Mouse (Mus musculus): ENCODE results near the gene Iqcn. TPM values are rescaled to one million over a fixed set of nuclear protein-coding genes. Genes with fewer than 3 reads are reported as not detected.

The Iqcn gene
- polyA plus RNA-seq, 1 experiment: 0.08 TPM

DNA sequence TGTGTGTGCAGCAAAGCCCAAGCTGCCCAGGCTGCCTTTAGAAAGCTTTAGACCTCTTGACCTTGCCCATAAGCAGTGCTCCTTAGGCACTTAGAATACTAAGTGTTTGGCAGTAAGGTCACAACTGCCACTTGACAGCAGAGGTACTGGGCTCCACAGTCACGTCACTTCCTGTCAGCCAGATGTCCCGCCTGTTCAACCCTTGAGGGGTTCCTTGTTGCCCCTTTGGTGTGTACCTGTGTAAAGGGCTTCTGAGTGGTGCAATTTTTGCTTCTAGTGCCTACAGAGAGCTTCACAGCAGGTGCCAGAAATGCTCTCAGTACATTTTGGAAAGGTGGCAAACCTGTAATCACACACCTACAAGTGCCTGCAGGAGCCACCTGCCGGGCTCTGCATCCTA, 35.0 kb downstream of the Iqcn start:
- TF ChIP-seq POLR2A (IDR thresholded peaks at IDR 0.05; ENCODE audit: extremely low read depth, insufficient read depth, low read length): no peak
- TF ChIP-seq CTCF (IDR thresholded peaks at IDR 0.05; ENCODE audit: extremely low read depth, insufficient read depth, low read length): no peak
- no peak overlapping the region for H3K4me3 ChIP-seq (ENCODE audit: insufficient read depth, low read length)
- H3K27ac ChIP-seq (ENCODE audit: insufficient read depth, low read length): no peak overlapping the region
- H3K4me1 ChIP-seq (ENCODE audit: control insufficient read depth, insufficient read depth, low read length): no peaks in the 10 kb centered on the region

DNA sequence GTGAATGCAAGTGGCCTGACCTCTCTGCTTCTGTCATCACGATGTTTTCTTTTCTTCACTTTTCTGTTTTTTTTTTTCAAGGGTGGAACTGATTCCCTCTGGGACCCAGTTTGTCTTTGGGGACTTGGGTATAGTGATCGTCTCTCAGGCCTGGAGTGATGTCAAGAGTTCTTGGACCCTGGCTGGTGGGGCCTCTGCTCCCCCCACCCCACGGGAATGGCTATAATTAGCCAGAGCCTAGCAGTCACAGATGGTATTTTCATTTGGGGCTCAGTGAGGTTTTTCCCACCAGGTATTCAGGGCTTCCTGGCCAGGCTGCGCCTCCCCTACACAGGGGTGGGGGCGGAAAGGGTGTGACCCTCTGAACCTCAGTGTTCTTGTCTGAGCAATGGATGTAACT, 38.4 kb downstream of the Iqcn start:
- Histone ChIP-seq H3K27ac (ENCODE audit: insufficient read depth, low read length) (no peak overlapping the region), H3K4me1 (ENCODE audit: control insufficient read depth, insufficient read depth, low read length) (peaks cover 1% of the 10 kb centered on the region; the same call in 1 of the 2 replicates), H3K4me3 (ENCODE audit: insufficient read depth, low read length) (no peak overlapping the region)
- TF ChIP-seq POLR2A (IDR thresholded peaks at IDR 0.05; ENCODE audit: extremely low read depth, insufficient read depth, low read length) (no peak), CTCF (IDR thresholded peaks at IDR 0.05; ENCODE audit: extremely low read depth, insufficient read depth, low read length) (no peak)

DNA sequence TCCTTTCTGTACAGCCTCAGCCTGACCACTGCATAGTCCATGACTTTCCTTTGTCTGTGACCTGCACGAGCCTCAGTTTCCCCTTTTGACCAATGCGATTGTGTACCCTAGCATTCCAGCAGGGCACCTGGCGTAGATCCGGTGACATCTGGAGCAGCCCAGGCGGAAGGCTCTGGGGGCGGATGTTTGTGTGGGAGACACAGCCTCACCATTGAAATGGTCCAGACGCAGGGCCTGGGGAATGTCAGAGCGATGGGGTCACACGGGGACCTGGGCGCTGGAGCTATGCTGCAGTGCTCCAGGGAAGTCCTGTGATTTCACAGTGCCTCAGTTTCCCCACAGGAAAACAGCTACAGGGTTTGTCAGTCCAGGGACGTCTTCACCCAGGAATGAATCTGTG, 38.9 kb downstream of the Iqcn start:
- no peak overlapping the region for H3K4me3 ChIP-seq (ENCODE audit: insufficient read depth, low read length)
- no peak overlapping the region for H3K27ac ChIP-seq (ENCODE audit: insufficient read depth, low read length)
- no peak for TF ChIP-seq POLR2A (IDR thresholded peaks at IDR 0.05; ENCODE audit: extremely low read depth, insufficient read depth, low read length)

DNA sequence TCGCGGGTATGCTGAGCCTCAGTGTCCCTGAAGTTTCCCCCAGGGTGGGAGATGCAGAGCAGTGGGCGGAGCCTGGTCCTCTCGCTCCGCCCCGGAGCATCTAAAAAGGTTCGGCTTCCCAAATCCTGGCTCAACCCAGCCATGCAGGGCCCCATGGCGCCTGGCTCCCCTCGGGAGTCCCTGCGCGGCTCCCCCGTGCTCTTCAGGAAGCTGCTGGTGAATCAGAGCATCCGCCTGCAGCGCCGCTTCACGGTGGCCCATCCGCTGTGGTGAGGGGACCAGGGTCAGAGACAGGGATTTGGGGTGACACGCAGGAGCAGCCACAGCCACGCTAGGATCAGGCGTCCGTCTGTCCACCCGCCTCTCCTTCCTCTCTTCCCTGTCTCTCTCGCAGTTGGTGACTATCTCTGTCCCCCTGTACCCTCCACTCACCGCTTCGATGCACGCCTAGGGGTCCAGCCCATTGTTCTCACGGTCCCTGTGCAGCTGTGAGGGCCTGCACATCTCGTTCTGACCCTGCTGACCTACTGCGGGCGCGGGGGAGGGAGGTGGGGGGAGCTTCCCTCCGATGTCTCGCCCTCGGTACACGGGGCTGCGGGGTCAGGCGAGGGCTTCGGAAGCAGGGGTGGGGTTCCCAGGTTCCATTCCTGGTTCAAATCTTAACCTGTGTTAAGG, 39.9 kb downstream of the Iqcn start:
- 0 out of 2 replicates have a peak, but pooled peaks have one; percentile 10 for TF ChIP-seq POLR2A (IDR thresholded peaks at IDR 0.05; ENCODE audit: extremely low read depth, insufficient read depth, low read length)
- TF ChIP-seq CTCF (IDR thresholded peaks at IDR 0.05; ENCODE audit: extremely low read depth, insufficient read depth, low read length): no peak
- Histone ChIP-seq H3K27ac (ENCODE audit: insufficient read depth, low read length) (no peak overlapping the region), H3K4me3 (ENCODE audit: insufficient read depth, low read length) (peak overlapping the region; percentile 14; the same call in 1 of the 2 replicates), H3K4me1 (ENCODE audit: control insufficient read depth, insufficient read depth, low read length) (peaks cover 1% of the 10 kb centered on the region; the same call in 1 of the 2 replicates)

More for the DNA sequence above, 38.9 kb downstream of the Iqcn start:
- peaks cover 1% of the 10 kb centered on the region; the same call in 1 of the 2 replicates for H3K4me1 ChIP-seq (ENCODE audit: control insufficient read depth, insufficient read depth, low read length)

DNA sequence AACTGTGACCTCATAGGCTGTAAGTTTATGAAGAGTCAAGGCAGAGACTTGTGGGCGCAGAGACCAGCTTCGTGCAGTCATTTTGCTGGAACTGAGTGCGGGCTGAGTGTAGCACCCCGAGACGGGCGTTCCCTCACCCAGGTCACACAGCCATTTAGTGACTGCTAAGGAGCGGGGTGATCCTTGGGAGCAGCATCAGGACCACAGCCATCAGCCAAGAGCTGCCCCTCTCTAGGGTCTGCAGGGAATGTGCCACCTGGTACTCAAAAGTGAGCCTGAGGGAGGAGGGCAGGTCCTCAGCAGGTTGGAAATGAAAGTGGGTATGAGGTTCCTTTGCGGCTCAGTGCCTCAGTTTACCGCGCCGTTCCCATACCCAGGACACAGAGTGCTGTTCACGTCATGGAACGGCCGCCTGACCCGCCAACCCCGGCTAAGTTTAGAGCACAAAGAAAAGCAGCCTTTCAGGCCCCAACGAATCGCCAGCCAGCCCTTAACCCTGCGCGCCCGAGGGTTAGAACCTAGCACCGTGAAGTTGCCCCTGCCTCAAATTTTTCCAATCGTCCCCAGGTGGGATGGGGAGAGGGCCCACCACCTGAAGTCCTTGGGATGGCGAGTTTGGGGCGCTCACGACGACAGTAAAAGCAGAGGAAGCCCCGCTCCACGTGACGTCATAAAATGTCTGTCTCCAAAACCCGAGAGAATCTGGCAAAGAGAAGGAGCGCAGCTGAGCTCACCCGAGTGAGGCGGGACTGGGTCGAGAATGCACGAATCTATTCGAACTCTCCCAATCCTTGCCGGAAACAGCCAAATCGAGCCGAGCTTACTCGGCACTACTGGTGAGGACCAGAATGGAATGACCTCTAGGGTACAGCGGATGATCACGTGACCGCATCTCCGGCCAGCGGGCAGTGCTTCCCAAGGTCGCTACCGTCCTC, 40.7 kb downstream of the Iqcn start:
- TF ChIP-seq POLR2A (IDR thresholded peaks at IDR 0.05; ENCODE audit: extremely low read depth, insufficient read depth, low read length) (no peak), CTCF (IDR thresholded peaks at IDR 0.05; ENCODE audit: extremely low read depth, insufficient read depth, low read length) (no peak)
- H3K4me3 ChIP-seq (ENCODE audit: insufficient read depth, low read length): peak overlapping the region; percentile 26
- no peak overlapping the region for H3K27ac ChIP-seq (ENCODE audit: insufficient read depth, low read length)
- H3K4me1 ChIP-seq (ENCODE audit: control insufficient read depth, insufficient read depth, low read length): peaks cover 1% of the 10 kb centered on the region; the same call in 1 of the 2 replicates

DNA sequence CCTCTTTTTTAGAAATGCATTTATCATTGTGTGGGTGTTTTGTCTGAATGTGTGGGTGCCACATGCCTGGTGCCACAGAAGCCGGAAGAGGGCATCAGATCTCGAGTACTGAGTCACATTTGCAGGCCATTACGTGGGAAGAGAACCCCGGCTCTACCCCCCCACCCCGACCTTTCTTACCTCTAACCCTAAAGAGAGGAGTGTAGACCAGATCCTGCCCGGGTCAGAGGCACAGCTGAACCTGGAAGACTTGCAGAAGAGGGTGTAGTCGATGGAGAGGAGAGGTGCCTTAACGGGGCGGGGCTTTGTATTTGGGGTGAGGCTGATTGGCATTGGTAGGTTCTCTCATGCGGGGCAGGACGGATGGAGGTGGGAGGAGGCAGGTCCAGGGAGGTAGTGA, 41.5 kb downstream of the Iqcn start:
- Histone ChIP-seq H3K4me3 (ENCODE audit: insufficient read depth, low read length) (no peak overlapping the region), H3K4me1 (ENCODE audit: control insufficient read depth, insufficient read depth, low read length) (peaks cover 1% of the 10 kb centered on the region; the same call in 1 of the 2 replicates), H3K27ac (ENCODE audit: insufficient read depth, low read length) (no peak overlapping the region)
- TF ChIP-seq POLR2A (IDR thresholded peaks at IDR 0.05; ENCODE audit: extremely low read depth, insufficient read depth, low read length): no peak
- TF ChIP-seq CTCF (IDR thresholded peaks at IDR 0.05; ENCODE audit: extremely low read depth, insufficient read depth, low read length): no peak

DNA sequence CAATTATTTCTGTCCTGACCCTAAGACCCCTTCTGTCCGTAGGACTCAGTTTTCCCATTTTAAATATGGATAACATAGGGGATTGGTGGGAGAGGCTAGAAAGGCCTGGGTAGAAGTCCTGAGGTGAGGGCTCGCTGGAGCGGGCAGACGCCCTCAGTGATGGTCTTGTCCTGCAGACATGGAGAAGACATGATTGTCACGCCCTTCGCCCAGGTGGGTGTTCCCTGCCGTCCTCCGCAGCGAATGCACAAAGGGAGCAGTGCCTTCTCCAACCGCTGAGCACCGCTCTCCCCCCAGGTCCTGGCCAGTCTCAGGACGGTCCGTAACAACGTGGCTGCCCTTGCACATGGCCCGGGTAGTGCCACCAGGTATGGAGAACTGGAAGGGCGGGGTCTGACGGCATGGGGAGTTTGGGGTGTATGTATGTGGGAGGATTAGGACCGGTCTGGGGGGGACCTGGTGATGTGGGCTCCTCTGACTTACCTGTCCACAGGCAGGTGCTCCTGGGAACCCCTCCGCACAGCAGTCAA, 42.5 kb downstream of the Iqcn start:
- Histone ChIP-seq H3K27ac (ENCODE audit: insufficient read depth, low read length) (no peak overlapping the region), H3K4me3 (ENCODE audit: insufficient read depth, low read length) (no peak overlapping the region), H3K4me1 (ENCODE audit: control insufficient read depth, insufficient read depth, low read length) (peaks cover 1% of the 10 kb centered on the region; the same call in 1 of the 2 replicates)
- TF ChIP-seq POLR2A (IDR thresholded peaks at IDR 0.05; ENCODE audit: extremely low read depth, insufficient read depth, low read length): no peak
- no peak for TF ChIP-seq CTCF (IDR thresholded peaks at IDR 0.05; ENCODE audit: extremely low read depth, insufficient read depth, low read length)

DNA sequence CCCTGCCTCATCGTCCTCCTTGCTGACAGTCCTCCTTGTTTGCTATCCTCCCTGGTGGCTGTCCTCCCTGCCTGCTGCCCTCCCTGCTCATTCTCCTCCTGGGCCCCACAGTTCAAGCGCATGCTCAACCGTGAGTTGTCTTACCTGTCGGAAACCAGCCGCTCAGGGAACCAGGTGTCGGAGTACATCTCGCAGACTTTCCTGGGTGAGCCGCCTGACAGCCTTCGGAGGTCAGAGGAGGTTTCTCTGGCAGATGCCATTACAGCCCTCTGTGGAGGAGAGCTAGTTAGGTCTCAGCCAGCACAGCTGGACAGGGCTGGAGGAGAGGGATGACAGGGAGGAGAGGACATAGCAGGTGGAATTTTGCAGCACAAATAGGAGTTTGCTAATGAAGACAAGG, 43.4 kb downstream of the Iqcn start:
- H3K27ac ChIP-seq (ENCODE audit: insufficient read depth, low read length): no peak overlapping the region
- TF ChIP-seq POLR2A (IDR thresholded peaks at IDR 0.05; ENCODE audit: extremely low read depth, insufficient read depth, low read length): no peak
- TF ChIP-seq CTCF (IDR thresholded peaks at IDR 0.05; ENCODE audit: extremely low read depth, insufficient read depth, low read length): no peak
- peaks cover 1% of the 10 kb centered on the region; the same call in 1 of the 2 replicates for H3K4me1 ChIP-seq (ENCODE audit: control insufficient read depth, insufficient read depth, low read length)
- no peak overlapping the region for H3K4me3 ChIP-seq (ENCODE audit: insufficient read depth, low read length)

DNA sequence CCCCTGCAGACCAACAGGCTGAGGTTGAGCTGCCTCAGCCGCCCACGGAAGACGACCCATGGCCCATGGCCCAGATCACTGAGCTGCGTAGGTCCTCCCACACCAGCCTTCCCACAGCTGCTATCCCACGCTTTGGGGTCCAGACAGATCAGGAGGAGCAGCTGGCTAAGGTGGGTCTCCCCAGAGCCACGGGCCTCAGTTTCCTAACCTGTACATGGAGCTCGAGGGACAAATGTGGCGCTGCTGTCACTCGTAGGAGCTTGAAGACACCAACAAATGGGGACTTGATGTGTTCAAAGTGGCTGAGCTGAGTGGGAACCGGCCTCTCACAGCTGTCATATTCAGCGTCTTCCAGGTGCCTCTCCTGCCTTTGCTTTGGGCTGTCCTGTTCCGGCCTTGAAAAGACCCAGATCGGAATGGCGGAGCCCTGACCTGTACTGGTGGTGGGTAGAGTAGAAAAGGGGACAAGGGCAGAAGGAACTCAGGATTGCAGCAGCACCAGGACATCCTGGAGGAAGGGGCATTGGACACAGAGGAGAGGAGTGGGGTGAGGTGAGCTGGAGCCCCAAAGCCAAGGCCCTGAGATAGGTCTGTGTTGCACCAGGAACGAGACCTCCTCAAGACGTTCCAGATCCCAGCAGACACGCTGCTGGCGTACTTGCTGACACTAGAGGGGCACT, 44.1 kb downstream of the Iqcn start:
- H3K4me1 ChIP-seq (ENCODE audit: control insufficient read depth, insufficient read depth, low read length): peaks cover 1% of the 10 kb centered on the region; the same call in 1 of the 2 replicates

More for the DNA sequence above, 44.1 kb downstream of the Iqcn start:
- no peak overlapping the region for H3K4me3 ChIP-seq (ENCODE audit: insufficient read depth, low read length)
- TF ChIP-seq CTCF (IDR thresholded peaks at IDR 0.05; ENCODE audit: extremely low read depth, insufficient read depth, low read length) (no peak), POLR2A (IDR thresholded peaks at IDR 0.05; ENCODE audit: extremely low read depth, insufficient read depth, low read length) (no peak)
- no peak overlapping the region for H3K27ac ChIP-seq (ENCODE audit: insufficient read depth, low read length)

Measured in cortical plate, adult 2 months (tissue).